Mouse (Mus musculus) lung, postnatal 0 days (tissue): ENCODE data around the gene Cald1. TPM values are rescaled to one million over a fixed set of nuclear protein-coding genes. Genes with fewer than 3 reads are reported as not detected.

ENCODE experiments used
- ATAC-seq: fragments of 200-750 bp; cut with Nextera tagmentation; 2 replicates; pipeline ENCODE4 v1.8.0; 2017; ENCODE audit warnings: moderate library complexity
- DNase-seq: peaks from one replicate; pipeline ENCODE4 v3.0.0-alpha.2; 2016; ENCODE audit warnings: low spot score
- H3K27ac ChIP-seq: fragments of 300-500 bp; sonication (generic); 2 replicates; pipeline ENCODE4 v1.5.1; 2014; ENCODE audit warnings: antibody characterized with exemption, mild to moderate bottlenecking, low read length, mixed read lengths
- H3K27me3 ChIP-seq: fragments of 300-500 bp; sonication (generic); replicated peaks from 2 replicates; pipeline ENCODE4 v1.6.1; 2014; ENCODE audit warnings: low read length, mixed read lengths; ENCODE audit not compliant: insufficient read depth
- H3K36me3 ChIP-seq: fragments of 300-500 bp; sonication (generic); 2 replicates; pipeline ENCODE4 v1.6.1; 2014; ENCODE audit warnings: low read length, mixed read lengths; ENCODE audit not compliant: insufficient read depth
- H3K4me1 ChIP-seq: fragments of 300-500 bp; sonication (generic); 2 replicates; pipeline ENCODE4 v1.6.1; 2014; ENCODE audit warnings: antibody characterized with exemption, low read depth, low read length, mixed read lengths; ENCODE audit not compliant: insufficient read depth
- H3K4me2 ChIP-seq: fragments of 300-500 bp; sonication (generic); replicated peaks from 2 replicates; pipeline ENCODE4 v1.6.1; 2014; ENCODE audit warnings: low read depth, mild to moderate bottlenecking, low read length, moderate library complexity, mixed read lengths
- H3K4me3 ChIP-seq: fragments of 300-500 bp; sonication (generic); 2 replicates; pipeline ENCODE4 v1.5.1; 2014; ENCODE audit warnings: low read depth, low read length
- H3K9ac ChIP-seq: fragments of 300-500 bp; sonication (generic); replicated peaks from 2 replicates; pipeline ENCODE4 v1.6.1; 2014; ENCODE audit warnings: low read depth, mild to moderate bottlenecking
- H3K9me3 ChIP-seq: fragments of 300-500 bp; sonication (generic); 2 replicates; pipeline ENCODE4 v1.6.1; 2016; ENCODE audit warnings: low read length, mixed read lengths
- CTCF ChIP-seq: IDR thresholded peaks from 2 replicates; pipeline ENCODE4 v1.5.1; 2016; ENCODE audit warnings: antibody characterized with exemption, mild to moderate bottlenecking
- EP300 ChIP-seq: IDR thresholded peaks from 2 replicates; pipeline ENCODE4 v1.6.1; 2016; ENCODE audit warnings: antibody characterized with exemption, mild to moderate bottlenecking, control low read depth
- WGBS: fragments of 180-500 bp; shearing (Covaris S2); extraction: QIAGEN DNeasy Blood & Tissue Kit; methylation state at CpG from one replicate; pipeline ENCODE4 v1.1.7; 2014; 5-methylcytosine and 5-hydroxymethylcytosine counted together
- polyA plus RNA-seq: library from polyadenylated mRNA; unstranded; fragments of >200 nt; fragmentation: Nextera tagmentation; extraction: Ambion mirVana; gene quantifications from 2 replicates; pipeline ENCODE4 v1.2.1, GENCODE M21; 2015

Cald1 gene
- polyA plus RNA-seq, result 249 and 273 TPM in 2 replicates

DNA sequence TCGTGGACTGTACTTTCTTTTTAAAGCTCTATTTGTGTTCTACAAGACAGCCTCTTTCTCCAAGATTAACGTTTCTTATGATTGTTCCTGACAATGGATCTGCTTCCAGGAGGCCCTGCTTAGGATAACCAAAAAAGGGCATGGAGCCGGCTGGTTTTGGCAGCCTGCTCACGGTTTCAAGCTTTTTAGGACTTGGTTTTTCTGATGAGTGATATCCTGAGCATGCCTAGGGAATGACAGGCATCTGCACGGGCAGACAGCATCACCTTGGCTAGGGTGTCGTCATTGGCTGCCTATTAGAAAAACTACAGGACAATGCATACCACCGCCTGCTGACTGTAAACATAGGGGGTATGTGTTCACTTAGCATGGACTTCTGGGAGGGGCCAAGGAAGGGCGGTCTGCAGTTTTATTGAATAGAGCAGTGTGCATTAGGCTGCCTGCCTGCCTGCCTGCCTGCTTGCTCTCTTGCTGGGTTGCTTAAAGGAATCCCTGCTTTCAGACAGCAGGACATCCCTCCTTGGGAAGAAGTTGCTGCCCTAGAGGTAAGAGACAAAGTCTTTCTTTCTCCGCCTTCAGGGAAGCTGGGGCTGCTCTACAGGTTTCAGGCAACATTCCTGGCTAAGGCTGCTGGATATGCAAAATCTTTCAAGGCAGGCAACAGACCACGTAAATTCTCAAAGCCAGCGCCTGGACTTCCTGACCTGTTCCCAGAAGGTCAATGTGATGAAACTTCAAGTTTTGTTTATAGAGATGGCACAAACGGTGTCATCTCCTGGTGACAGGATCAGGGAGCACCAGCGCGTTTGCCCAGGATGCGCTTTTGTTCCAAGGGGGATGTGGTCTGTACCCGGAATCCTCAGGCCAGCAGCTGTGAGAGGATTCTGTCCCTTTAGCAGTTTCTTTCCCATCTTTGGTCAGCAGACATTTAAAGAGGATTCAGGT is at the start of gene Cald1:
TSS of gene Cald1 (plus strand) at position 380 of the 945 bp plus-strand sequence.
- Histone ChIP-seq H3K9me3 (no peaks in the 10 kb centered on the region), H3K4me2 (peak within 1 kb of the TSS; percentile 60), H3K27ac (peak within 1 kb of the TSS; percentile 68), H3K4me1 (peaks cover 15% of the 10 kb centered on the region; the same call in 1 of the 2 replicates), H3K9ac (peak within 1 kb of the TSS; percentile 48), H3K27me3 (no peaks in the 10 kb centered on the region), H3K36me3 (no peaks in the 10 kb centered on the region), H3K4me3 (peak within 1 kb of the TSS; percentile 37)
- TF ChIP-seq EP300, result peak; percentile 31; the same call in 1 of the 2 replicates
- peak; percentile 31 for TF ChIP-seq CTCF
- peak; percentile 87 for DNase-seq
- 7% methylated on average over 16 of the region's 16 CpGs for WGBS
- peak; percentile 94 for ATAC-seq

DNA sequence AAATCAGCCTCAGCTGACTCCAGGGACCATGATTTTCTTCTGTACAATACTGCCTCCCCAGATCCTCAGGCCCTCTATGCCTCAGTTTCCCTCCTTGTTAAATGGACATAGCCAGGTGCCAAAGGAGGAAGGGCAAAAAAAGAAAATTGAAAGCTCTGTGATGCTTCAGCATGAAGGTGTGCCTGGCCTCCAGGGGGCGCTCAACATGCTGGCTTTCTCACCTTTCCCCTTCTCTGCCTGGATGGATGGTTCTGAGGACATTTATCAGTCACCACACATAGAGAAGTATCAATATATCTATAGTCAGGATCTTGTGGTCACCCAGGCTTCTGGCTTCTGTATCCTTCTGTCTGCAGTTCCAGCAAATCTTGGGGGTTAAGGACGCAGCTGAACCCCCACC is 49.3 kb upstream of the Cald1 start:
- Histone ChIP-seq H3K36me3 (no peaks in the 10 kb centered on the region), H3K9ac (no peak overlapping the region), H3K27me3 (no peaks in the 10 kb centered on the region), H3K9me3 (no peaks in the 10 kb centered on the region), H3K4me2 (no peak overlapping the region), H3K27ac (no peak overlapping the region; the same call in 1 of the 2 replicates), H3K4me1 (no peaks in the 10 kb centered on the region; the same call in 1 of the 2 replicates), H3K4me3 (no peak overlapping the region)
- DNase-seq (peak; percentile 54), ATAC-seq (0 out of 2 replicates have a peak, but pooled peaks have one; percentile 27)
- TF ChIP-seq EP300, result no peak
- TF ChIP-seq CTCF, result peak; percentile 84
- WGBS, result 44% methylated on average over 2 of the region's 2 CpGs

DNA sequence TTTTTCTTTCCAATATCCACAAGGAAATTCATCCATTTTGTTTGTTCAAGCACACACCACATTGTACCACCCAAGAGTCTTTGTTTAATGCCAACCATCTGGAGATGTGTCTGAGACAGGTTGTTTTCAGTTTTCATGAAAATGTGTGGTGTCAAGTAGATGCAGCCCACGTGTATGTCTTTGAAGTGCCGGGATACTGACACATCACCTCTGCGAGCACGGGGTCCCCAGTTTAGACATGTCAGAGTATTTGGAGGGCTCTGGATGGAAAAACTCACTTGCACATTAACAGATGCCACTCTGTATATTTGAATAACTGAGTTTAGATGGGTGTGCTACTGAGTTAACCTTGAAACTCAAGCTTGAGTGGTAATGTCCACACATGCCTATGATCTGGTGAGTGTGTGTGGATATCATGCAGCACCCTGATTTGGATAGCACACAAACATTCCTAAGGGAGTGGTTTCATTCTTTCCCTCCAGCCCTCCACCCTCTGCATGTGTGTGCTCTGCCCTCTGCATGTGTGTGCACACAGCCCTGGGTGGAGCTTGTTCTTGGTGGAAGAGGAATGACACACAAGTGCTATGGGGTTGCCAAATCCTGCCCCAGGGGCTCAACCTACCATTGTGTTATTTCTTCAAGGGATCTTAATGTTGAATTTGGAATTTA is 45.7 kb upstream of the Cald1 start:
- WGBS, result 63% methylated on average over 4 of the region's 4 CpGs
- Histone ChIP-seq H3K36me3 (no peaks in the 10 kb centered on the region), H3K27ac (no peak overlapping the region), H3K27me3 (no peaks in the 10 kb centered on the region), H3K4me1 (no peaks in the 10 kb centered on the region), H3K9me3 (no peaks in the 10 kb centered on the region), H3K4me2 (no peak overlapping the region), H3K9ac (no peak overlapping the region), H3K4me3 (no peak overlapping the region)
- TF ChIP-seq CTCF (no peak), EP300 (no peak)
- ATAC-seq (no peak), DNase-seq (no peak)

DNA sequence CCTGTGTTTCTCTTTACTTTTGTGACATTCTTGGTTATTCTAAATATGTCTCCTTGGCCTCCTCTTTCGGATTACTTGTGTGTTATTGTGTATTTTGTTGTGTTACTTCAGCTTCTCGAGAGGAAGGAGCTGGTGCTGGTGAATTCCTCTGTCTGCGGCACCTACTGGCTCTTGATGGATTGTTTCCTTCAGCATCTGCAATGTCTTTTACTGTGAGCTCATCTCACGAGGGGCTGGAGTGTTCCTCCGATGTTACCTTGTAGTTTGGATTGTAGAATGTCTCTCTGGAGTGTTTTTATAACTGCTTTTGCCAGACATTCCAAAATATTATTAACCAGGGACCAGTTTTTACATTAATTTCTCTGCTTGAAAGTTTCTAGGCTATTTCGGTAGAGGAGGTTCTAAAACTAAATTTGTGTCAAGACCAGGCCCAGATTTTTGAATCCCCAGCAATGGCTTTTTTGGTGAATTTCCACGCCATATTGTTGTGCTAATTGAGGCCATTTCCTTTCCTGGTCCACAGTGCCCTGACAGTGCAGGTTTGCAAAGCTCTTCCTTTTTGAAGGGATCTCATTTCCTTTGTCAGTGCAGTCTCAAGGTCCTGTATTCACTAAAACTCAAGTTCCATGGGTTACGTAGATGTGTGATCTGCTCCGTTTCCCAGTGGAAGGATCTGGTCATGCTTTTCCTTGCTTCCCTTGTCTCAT is 43.9 kb upstream of the Cald1 start:
- WGBS, result 55% methylated on average over 9 of the region's 9 CpGs
- no peaks in the 10 kb centered on the region for H3K4me1 ChIP-seq
- DNase-seq (no peak), ATAC-seq (no peak)
- H3K4me2 ChIP-seq, result no peak overlapping the region
- H3K9me3 ChIP-seq, result no peaks in the 10 kb centered on the region
- no peak overlapping the region for H3K27ac ChIP-seq
- H3K27me3 ChIP-seq, result no peaks in the 10 kb centered on the region
- H3K36me3 ChIP-seq, result no peaks in the 10 kb centered on the region
- H3K9ac ChIP-seq, result no peak overlapping the region
- no peak overlapping the region for H3K4me3 ChIP-seq
- no peak for TF ChIP-seq EP300
- no peak for TF ChIP-seq CTCF

DNA sequence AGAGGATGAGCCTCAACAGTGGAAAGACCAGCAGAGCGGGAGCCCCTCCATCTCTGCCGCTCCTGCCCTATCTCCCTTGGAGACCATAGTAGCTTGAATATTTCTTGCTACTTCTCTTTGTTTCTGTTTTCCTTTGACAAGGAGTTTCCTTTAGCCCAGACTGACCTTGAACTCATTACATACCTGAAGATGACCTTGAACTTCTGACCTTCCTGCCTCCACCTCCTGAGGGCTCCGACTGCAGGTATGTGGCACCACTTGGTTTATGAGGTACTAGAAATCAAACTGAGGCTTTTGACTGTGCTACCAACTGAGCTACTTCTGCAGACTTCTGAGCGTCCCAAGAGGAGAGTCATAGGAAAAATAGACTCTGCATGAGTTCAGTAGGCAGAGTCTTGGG is 38.8 kb upstream of the Cald1 start:
- TF ChIP-seq CTCF (no peak), EP300 (no peak)
- no peaks in the 10 kb centered on the region for H3K4me1 ChIP-seq
- no peaks in the 10 kb centered on the region for H3K36me3 ChIP-seq
- WGBS, result 71% methylated on average over 4 of the region's 4 CpGs
- H3K9me3 ChIP-seq, result no peaks in the 10 kb centered on the region
- H3K4me3 ChIP-seq, result no peak overlapping the region
- DNase-seq, result no peak
- H3K9ac ChIP-seq, result no peak overlapping the region
- no peak for ATAC-seq
- H3K27ac ChIP-seq, result no peak overlapping the region
- no peak overlapping the region for H3K4me2 ChIP-seq
- no peaks in the 10 kb centered on the region for H3K27me3 ChIP-seq
